Mouse (Mus musculus) neural tube, embryonic 14.5 days (tissue): ENCODE measurements around the gene Plekho2. TPM values are rescaled to one million over a fixed set of nuclear protein-coding genes. Genes with fewer than 3 reads are reported as not detected.

ENCODE experiments used
- ATAC-seq: fragments of 200-750 bp; cut with Nextera tagmentation; 2 replicates; pipeline ENCODE4 v1.8.0; 2017; ENCODE audit warnings: low read depth, mild to moderate bottlenecking, moderate TSS enrichment, moderate library complexity
- H3K27ac ChIP-seq: fragments of 300-500 bp; sonication (generic); 2 replicates; pipeline ENCODE4 v1.5.1; 2014; ENCODE audit warnings: low read depth, mild to moderate bottlenecking, control low read depth, low read length, moderate library complexity, mixed read lengths
- H3K27me3 ChIP-seq: fragments of 300-500 bp; sonication (generic); 2 replicates; pipeline ENCODE4 v1.6.1; 2014; ENCODE audit warnings: low read length; ENCODE audit not compliant: control insufficient read depth, insufficient read depth
- H3K36me3 ChIP-seq: fragments of 300-500 bp; sonication (generic); 2 replicates; pipeline ENCODE4 v1.6.1; 2014; ENCODE audit warnings: low read length, mixed read lengths; ENCODE audit not compliant: control insufficient read depth, insufficient read depth
- H3K4me1 ChIP-seq: fragments of 300-500 bp; sonication (generic); 2 replicates; pipeline ENCODE4 v1.6.1; 2014; ENCODE audit warnings: low read length; ENCODE audit not compliant: control insufficient read depth, insufficient read depth
- H3K4me2 ChIP-seq: fragments of 300-500 bp; sonication (generic); 2 replicates; pipeline ENCODE4 v1.6.1; 2014; ENCODE audit warnings: mild to moderate bottlenecking, low read depth, low read length, control low read depth
- H3K4me3 ChIP-seq: fragments of 300-500 bp; sonication (generic); 2 replicates; pipeline ENCODE4 v1.5.1; 2014; ENCODE audit warnings: low read depth, low read length, control low read depth, mixed read lengths
- H3K9ac ChIP-seq: fragments of 300-500 bp; sonication (generic); replicated peaks from 2 replicates; pipeline ENCODE4 v1.6.1; 2014; ENCODE audit warnings: low read depth, mild to moderate bottlenecking, control low read depth, low read length, mixed read lengths
- H3K9me3 ChIP-seq: fragments of 300-500 bp; sonication (generic); 2 replicates; pipeline ENCODE4 v1.6.1; 2016; ENCODE audit warnings: low read length; ENCODE audit not compliant: control insufficient read depth
- WGBS: fragments of 180-500 bp; shearing (Covaris S2); extraction: QIAGEN DNeasy Blood & Tissue Kit; methylation state at CpG from one replicate; pipeline ENCODE4 v1.1.7; 2014; 5-methylcytosine and 5-hydroxymethylcytosine counted together
- polyA plus RNA-seq: library from polyadenylated mRNA; unstranded; fragments of >200 nt; fragmentation: Nextera tagmentation; extraction: Ambion mirVana; gene quantifications from 2 replicates; pipeline ENCODE4 v1.2.1, GENCODE M21; 2014

Plekho2 gene
- 2.4 and 5.2 TPM in 2 replicates for polyA plus RNA-seq

- WGBS, result under 1% methylated on average over 30 of the region's 45 CpGs
- Histone ChIP-seq H3K4me1 (no peaks in the 10 kb centered on the region; the same call in 1 of the 2 replicates), H3K4me2 (peak within 1 kb of the TSS; percentile 64), H3K27me3 (no peaks in the 10 kb centered on the region), H3K9me3 (no peaks in the 10 kb centered on the region), H3K9ac (peak within 1 kb of the TSS; percentile 62), H3K27ac (0 out of 2 replicates have a peak within 1 kb of the TSS, but pooled peaks have one; percentile 18), H3K4me3 (peak within 1 kb of the TSS; percentile 52), H3K36me3 (no peaks in the 10 kb centered on the region)
- ATAC-seq, result peak; percentile 93
Observed at GRCm38 (mm10) chr9:65579781-65580371, at the start of gene Plekho2. TSS of gene Plekho2 (minus strand) at chr9:65580040.

GRCm38 (mm10) chr9:65629025-65629766 is 49.4 kb upstream of the Plekho2 start, which contains the start of gene Rbpms2:
TSS of gene Rbpms2 (plus strand) at chr9:65629648.
- Histone ChIP-seq H3K4me1 (peaks cover 13% of the 10 kb centered on the region), H3K4me3 (peak within 1 kb of the TSS; percentile 60), H3K27ac (no peak within 1 kb of the TSS), H3K9me3 (no peaks in the 10 kb centered on the region), H3K9ac (peak within 1 kb of the TSS; percentile 58), H3K4me2 (peak within 1 kb of the TSS; percentile 97), H3K27me3 (peaks cover 24% of the 10 kb centered on the region), H3K36me3 (no peaks in the 10 kb centered on the region)
- no peak for ATAC-seq
- WGBS, result 2% methylated on average over 37 of the region's 40 CpGs

- Histone ChIP-seq H3K27me3 (peaks cover 7% of the 10 kb centered on the region), H3K36me3 (no peaks in the 10 kb centered on the region), H3K4me1 (peaks cover 2% of the 10 kb centered on the region; the same call in 1 of the 2 replicates), H3K9ac (no peak overlapping the region), H3K4me2 (no peak overlapping the region), H3K4me3 (no peak overlapping the region), H3K27ac (no peak overlapping the region), H3K9me3 (no peaks in the 10 kb centered on the region)
- no peak for ATAC-seq
- 78% methylated on average over 2 of the region's 2 CpGs for WGBS
Observed at GRCm38 (mm10) chr9:65624266-65624665, 44.4 kb upstream of the Plekho2 start.

GRCm38 (mm10) chr9:65622826-65623225 is 43.0 kb upstream of the Plekho2 start:
- no peak overlapping the region for H3K9ac ChIP-seq
- no peak overlapping the region for H3K4me2 ChIP-seq
- H3K27me3 ChIP-seq, result no peaks in the 10 kb centered on the region
- no peaks in the 10 kb centered on the region for H3K9me3 ChIP-seq
- 94% methylated on average over 5 of the region's 5 CpGs for WGBS
- H3K4me1 ChIP-seq, result no peaks in the 10 kb centered on the region
- no peak for ATAC-seq
- H3K36me3 ChIP-seq, result no peaks in the 10 kb centered on the region
- H3K27ac ChIP-seq, result no peak overlapping the region
- no peak overlapping the region for H3K4me3 ChIP-seq

GRCm38 (mm10) chr9:65621666-65622065 is 41.8 kb upstream of the Plekho2 start:
- no peaks in the 10 kb centered on the region for H3K9me3 ChIP-seq
- no peaks in the 10 kb centered on the region for H3K36me3 ChIP-seq
- no peaks in the 10 kb centered on the region for H3K27me3 ChIP-seq
- no peak overlapping the region for H3K9ac ChIP-seq
- ATAC-seq, result no peak
- 81% methylated on average over 2 of the region's 2 CpGs for WGBS
- no peak overlapping the region for H3K4me2 ChIP-seq
- H3K4me1 ChIP-seq, result no peaks in the 10 kb centered on the region
- no peak overlapping the region for H3K4me3 ChIP-seq
- H3K27ac ChIP-seq, result no peak overlapping the region

- H3K27ac ChIP-seq, result no peak overlapping the region
- H3K9me3 ChIP-seq, result no peaks in the 10 kb centered on the region
- no peaks in the 10 kb centered on the region for H3K36me3 ChIP-seq
- H3K4me3 ChIP-seq, result no peak overlapping the region
- H3K27me3 ChIP-seq, result no peaks in the 10 kb centered on the region
- no peaks in the 10 kb centered on the region for H3K4me1 ChIP-seq
- no peak overlapping the region for H3K9ac ChIP-seq
- H3K4me2 ChIP-seq, result no peak overlapping the region
- WGBS, result 92% methylated on average over 4 of the region's 4 CpGs
- ATAC-seq, result no peak
Observed at GRCm38 (mm10) chr9:65621196-65621595, 41.4 kb upstream of the Plekho2 start.

GRCm38 (mm10) chr9:65619311-65619710 is 39.5 kb upstream of the Plekho2 start:
- Histone ChIP-seq H3K36me3 (no peaks in the 10 kb centered on the region), H3K4me1 (no peaks in the 10 kb centered on the region), H3K4me3 (no peak overlapping the region), H3K4me2 (no peak overlapping the region), H3K9ac (no peak overlapping the region), H3K9me3 (no peaks in the 10 kb centered on the region), H3K27ac (no peak overlapping the region), H3K27me3 (no peaks in the 10 kb centered on the region)
- no peak for ATAC-seq
- WGBS, result 69% methylated on average over 3 of the region's 3 CpGs

GRCm38 (mm10) chr9:65613098-65613497 is 33.3 kb upstream of the Plekho2 start:
- WGBS, result 68% methylated on average over 2 of the region's 2 CpGs
- H3K27ac ChIP-seq, result no peak overlapping the region
- H3K4me2 ChIP-seq, result no peak overlapping the region
- H3K9me3 ChIP-seq, result no peaks in the 10 kb centered on the region
- H3K4me1 ChIP-seq, result no peaks in the 10 kb centered on the region
- H3K4me3 ChIP-seq, result no peak overlapping the region
- no peak for ATAC-seq
- H3K36me3 ChIP-seq, result no peaks in the 10 kb centered on the region
- no peaks in the 10 kb centered on the region for H3K27me3 ChIP-seq
- no peak overlapping the region for H3K9ac ChIP-seq

GRCm38 (mm10) chr9:65611969-65612486 is 32.2 kb upstream of the Plekho2 start:
- Histone ChIP-seq H3K4me1 (no peaks in the 10 kb centered on the region), H3K9me3 (no peaks in the 10 kb centered on the region), H3K27ac (no peak overlapping the region), H3K27me3 (no peaks in the 10 kb centered on the region), H3K4me2 (no peak overlapping the region), H3K4me3 (no peak overlapping the region), H3K36me3 (no peaks in the 10 kb centered on the region), H3K9ac (no peak overlapping the region)
- no peak for ATAC-seq
- WGBS, result 89% methylated on average over 5 of the region's 5 CpGs
